Mouse (Mus musculus) heart, embryonic 13.5 days (tissue): ENCODE measurements around the gene Phc2. TPM values are rescaled to one million over a fixed set of nuclear protein-coding genes. Genes with fewer than 3 reads are reported as not detected.

Source experiments
- ATAC-seq: fragments of 200-750 bp; cut with Nextera tagmentation; 2 replicates; pipeline ENCODE4 v1.8.0; 2017; ENCODE audit warnings: moderate TSS enrichment; ENCODE audit not compliant: insufficient number of reproducible peaks, low FRiP score, low TSS enrichment; ENCODE audit errors: extremely low read depth
- H3K27ac ChIP-seq: fragments of 300-500 bp; sonication (generic); replicated peaks from 2 replicates; pipeline ENCODE4 v1.5.1; 2015; ENCODE audit warnings: moderate library complexity, mild to moderate bottlenecking, inconsistent platforms
- H3K27me3 ChIP-seq: fragments of 300-500 bp; sonication (generic); replicated peaks from 2 replicates; pipeline ENCODE4 v1.6.1; 2015; ENCODE audit warnings: mild to moderate bottlenecking, inconsistent platforms
- H3K36me3 ChIP-seq: fragments of 300-500 bp; sonication (generic); 2 replicates; pipeline ENCODE4 v1.6.1; 2015; ENCODE audit warnings: mild to moderate bottlenecking, inconsistent platforms
- H3K4me1 ChIP-seq: fragments of 300-500 bp; sonication (generic); 2 replicates; pipeline ENCODE4 v1.6.1; 2015; ENCODE audit warnings: inconsistent platforms
- H3K4me2 ChIP-seq: fragments of 300-500 bp; sonication (generic); 2 replicates; pipeline ENCODE4 v1.6.1; 2015; ENCODE audit warnings: inconsistent platforms, mild to moderate bottlenecking, moderate library complexity
- H3K4me3 ChIP-seq: fragments of 300-500 bp; sonication (generic); 2 replicates; pipeline ENCODE4 v1.5.1; 2015; ENCODE audit warnings: moderate library complexity, mild to moderate bottlenecking, inconsistent platforms
- H3K9ac ChIP-seq: fragments of 300-500 bp; sonication (generic); 2 replicates; pipeline ENCODE4 v1.6.1; 2015; ENCODE audit warnings: inconsistent platforms, mild to moderate bottlenecking, moderate library complexity
- H3K9me3 ChIP-seq: fragments of 300-500 bp; sonication (generic); 2 replicates; pipeline ENCODE4 v1.6.1; 2016; ENCODE audit warnings: inconsistent platforms
- WGBS: fragments of 180-500 bp; shearing (Covaris S2); methylation state at CpG from one replicate; pipeline ENCODE4 v1.1.7; 2015; ENCODE audit warnings: mixed read lengths; 5-methylcytosine and 5-hydroxymethylcytosine counted together
- polyA plus RNA-seq: library from polyadenylated mRNA; unstranded; fragments of >200 nt; fragmentation: Nextera tagmentation; extraction: Ambion mirVana; gene quantifications from 2 replicates; pipeline ENCODE4 v1.2.1, GENCODE M21; 2015

Gene Phc2
- polyA plus RNA-seq, 1 experiment from 2014 or later = 9.9 TPM

DNA sequence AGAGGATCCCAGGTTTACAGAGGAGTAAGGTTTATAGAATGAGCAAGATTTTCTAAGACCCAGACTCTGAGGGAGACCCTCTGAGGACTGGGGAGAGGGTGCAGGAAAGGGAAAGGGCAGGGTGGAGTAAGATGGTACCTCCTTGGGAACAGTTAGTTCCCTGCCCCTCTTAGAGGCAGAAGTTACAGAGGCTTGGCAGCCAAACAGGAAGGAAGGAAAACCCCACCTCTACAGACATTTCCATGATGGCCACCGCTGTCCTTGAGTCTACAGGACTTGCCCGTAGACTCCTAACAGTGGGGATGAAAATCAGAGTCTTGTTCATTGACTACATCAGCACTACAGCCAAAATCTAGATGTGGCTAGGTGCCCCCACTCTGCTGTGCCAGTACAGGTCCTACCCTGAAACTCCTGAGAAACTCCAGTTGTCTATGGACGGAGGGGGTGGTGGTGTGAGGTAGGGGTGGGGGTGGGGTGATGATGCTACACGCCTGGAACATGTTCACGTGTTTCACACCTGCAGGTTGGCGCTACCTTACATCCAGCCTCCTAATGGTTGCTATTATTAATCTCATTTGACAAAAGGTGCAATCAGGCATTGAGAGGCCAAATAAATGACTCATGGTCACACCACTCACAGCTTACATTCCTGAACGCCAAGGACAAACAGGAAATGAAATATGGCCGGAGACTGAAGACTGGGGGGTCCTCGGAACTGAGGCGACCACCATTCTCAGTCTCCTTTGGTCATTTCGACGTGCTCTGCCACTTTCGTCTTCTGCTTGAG is 115.3 kb downstream of the Phc2 start:
- ATAC-seq = no peak
- no peak overlapping the region for H3K9ac ChIP-seq
- H3K4me1 ChIP-seq = peaks cover 25% of the 10 kb centered on the region
- H3K27me3 ChIP-seq = no peaks in the 10 kb centered on the region
- no peaks in the 10 kb centered on the region for H3K9me3 ChIP-seq
- H3K27ac ChIP-seq = no peak overlapping the region
- no peak overlapping the region for H3K4me2 ChIP-seq
- H3K4me3 ChIP-seq = no peak overlapping the region
- 70% methylated on average over 13 of the region's 13 CpGs for WGBS
- peaks cover 29% of the 10 kb centered on the region for H3K36me3 ChIP-seq

DNA sequence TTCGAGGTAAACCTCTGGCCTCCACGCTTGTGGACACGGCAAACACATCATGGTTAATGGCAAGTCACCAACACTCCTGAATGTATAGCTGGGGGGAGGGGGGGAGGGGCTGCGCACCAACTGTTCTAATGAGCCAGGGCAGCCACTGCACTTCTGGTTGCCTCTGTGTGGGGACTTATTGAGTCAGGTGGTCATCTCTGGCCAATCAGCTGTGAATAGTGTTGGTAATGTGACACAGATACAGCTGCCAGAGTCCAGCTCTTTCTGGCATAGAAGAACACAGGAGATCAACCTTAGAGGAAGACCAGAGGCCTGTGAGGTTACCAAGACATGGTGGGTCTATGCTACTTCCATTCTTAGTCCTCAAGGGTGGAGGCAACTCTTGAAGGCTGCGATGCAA is 116.2 kb downstream of the Phc2 start:
- no peak for ATAC-seq
- H3K27me3 ChIP-seq = no peaks in the 10 kb centered on the region
- H3K4me1 ChIP-seq = peaks cover 25% of the 10 kb centered on the region
- H3K9me3 ChIP-seq = no peaks in the 10 kb centered on the region
- H3K4me3 ChIP-seq = no peak overlapping the region
- H3K4me2 ChIP-seq = no peak overlapping the region
- no peak overlapping the region for H3K9ac ChIP-seq
- 77% methylated on average over 5 of the region's 5 CpGs for WGBS
- peaks cover 39% of the 10 kb centered on the region for H3K36me3 ChIP-seq
- H3K27ac ChIP-seq = no peak overlapping the region

DNA sequence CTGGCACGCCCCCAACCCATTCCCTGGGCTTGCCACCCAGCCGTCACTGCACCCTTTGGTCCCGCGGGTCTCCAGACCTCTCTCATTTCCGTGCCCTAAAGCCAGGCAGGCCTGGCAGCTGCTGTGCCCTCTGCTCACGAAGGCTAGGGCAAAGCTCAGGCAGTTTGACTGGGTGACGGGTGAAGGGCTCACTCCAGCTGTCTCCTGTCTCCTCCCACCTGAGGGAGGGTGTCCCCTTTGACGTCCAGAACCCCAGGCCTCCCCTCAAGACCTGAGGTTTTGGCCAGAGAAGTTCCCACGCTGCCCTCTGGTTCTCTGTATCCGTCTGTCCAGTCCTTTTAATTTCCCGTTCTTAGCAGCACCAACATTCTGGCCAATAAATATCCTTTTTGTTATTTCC is 119.3 kb downstream of the Phc2 start:
- Histone ChIP-seq H3K27ac (no peak overlapping the region), H3K4me3 (no peak overlapping the region), H3K9ac (no peak overlapping the region), H3K4me1 (peaks cover 22% of the 10 kb centered on the region), H3K36me3 (peaks cover 70% of the 10 kb centered on the region), H3K4me2 (no peak overlapping the region), H3K9me3 (no peaks in the 10 kb centered on the region), H3K27me3 (no peaks in the 10 kb centered on the region)
- no peak for ATAC-seq
- 82% methylated on average over 11 of the region's 11 CpGs for WGBS

DNA sequence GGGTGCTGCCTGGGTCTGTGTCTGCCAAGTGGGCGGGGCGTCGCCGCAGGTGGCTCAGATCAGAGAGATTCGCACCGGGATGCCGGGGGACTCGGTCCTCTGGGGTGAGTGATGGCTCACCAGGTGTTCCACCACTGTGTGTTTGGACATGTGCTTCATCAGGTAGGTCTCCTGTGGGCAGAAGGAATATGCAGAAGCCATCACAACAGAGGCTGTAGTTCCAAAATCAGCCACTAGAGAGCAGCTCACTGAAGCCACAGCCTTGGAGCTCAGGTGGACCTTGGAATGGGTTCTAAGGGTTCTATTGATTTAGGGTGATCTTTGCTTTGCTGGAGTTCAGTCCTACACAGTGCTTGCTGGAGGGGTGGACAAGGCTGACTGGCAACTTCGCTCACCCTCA is 120.0 kb downstream of the Phc2 start:
- Histone ChIP-seq H3K4me1 (peaks cover 15% of the 10 kb centered on the region), H3K27me3 (no peaks in the 10 kb centered on the region), H3K9ac (no peak overlapping the region), H3K36me3 (peaks cover 76% of the 10 kb centered on the region), H3K4me3 (no peak overlapping the region), H3K27ac (no peak overlapping the region), H3K4me2 (no peak overlapping the region), H3K9me3 (no peaks in the 10 kb centered on the region)
- WGBS = 91% methylated on average over 9 of the region's 9 CpGs
- ATAC-seq = no peak

DNA sequence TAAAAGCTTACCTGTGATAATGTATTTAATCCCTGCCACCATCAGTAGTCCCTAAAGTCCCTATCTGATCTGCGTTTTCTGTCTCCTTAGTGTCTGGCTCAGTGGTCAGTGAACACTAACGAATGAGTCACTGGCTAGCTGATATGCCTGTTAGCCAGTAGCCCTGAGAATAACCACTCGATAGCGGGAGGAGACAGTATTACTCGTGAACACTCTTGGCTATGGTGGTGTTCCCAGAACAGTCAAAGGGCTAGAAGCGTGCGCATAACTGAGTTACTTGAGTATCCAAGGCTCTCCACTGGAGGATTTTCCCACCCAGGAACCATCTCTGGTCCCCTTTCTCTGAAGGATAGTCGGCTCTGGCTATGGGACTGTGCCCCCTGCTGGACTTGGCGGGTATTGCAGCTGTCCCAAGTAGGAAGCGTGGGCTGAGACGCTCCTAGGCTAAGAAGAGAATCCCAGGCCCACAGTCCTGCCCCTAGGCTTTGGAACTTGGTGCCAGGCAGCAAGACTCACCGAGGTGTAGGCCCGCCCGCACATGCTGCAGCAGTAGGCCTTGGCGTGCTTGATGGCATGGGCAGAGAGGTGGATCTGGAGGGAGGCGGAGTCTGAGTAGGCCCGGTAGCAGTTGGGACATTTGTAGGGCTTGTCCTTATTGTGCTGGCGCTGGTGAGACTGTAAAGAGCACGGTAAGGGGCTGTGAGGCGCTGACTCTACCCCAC is 122.2 kb downstream of the Phc2 start:
- Histone ChIP-seq H3K4me2 (no peak overlapping the region), H3K9ac (no peak overlapping the region), H3K27me3 (no peaks in the 10 kb centered on the region), H3K36me3 (peaks cover 99% of the 10 kb centered on the region), H3K4me1 (no peaks in the 10 kb centered on the region), H3K27ac (no peak overlapping the region), H3K4me3 (no peak overlapping the region), H3K9me3 (no peaks in the 10 kb centered on the region)
- ATAC-seq = no peak
- 44% methylated on average over 20 of the region's 20 CpGs for WGBS

DNA sequence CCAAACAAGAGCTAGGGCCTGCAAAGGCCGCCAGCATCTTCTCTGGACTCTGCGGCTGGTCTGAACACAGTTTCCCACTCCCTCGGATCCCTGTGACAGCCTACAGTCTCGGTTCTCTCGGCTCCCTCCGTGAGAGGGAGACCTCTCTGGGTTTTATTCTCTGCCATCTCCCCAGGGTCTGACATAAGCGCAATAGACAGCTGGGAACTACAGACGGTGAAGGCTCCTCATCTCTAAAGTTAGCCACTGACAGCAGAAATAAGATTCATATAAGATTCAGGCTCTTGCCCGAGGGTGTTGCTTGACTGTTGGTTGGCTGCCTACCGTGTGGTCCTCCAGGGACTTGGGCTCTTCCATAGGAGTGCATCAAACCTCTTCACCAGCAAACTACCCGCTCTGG is 123.1 kb downstream of the Phc2 start:
- ATAC-seq = no peak
- H3K4me3 ChIP-seq = no peak overlapping the region
- H3K36me3 ChIP-seq = peaks cover 100% of the 10 kb centered on the region
- H3K4me1 ChIP-seq = 0 out of 2 replicates have a peak, but pooled peaks cover 9% of the 10 kb centered on the region
- H3K9ac ChIP-seq = no peak overlapping the region
- no peaks in the 10 kb centered on the region for H3K27me3 ChIP-seq
- H3K9me3 ChIP-seq = no peaks in the 10 kb centered on the region
- H3K4me2 ChIP-seq = no peak overlapping the region
- no peak overlapping the region for H3K27ac ChIP-seq
- 83% methylated on average over 11 of the region's 11 CpGs for WGBS

DNA sequence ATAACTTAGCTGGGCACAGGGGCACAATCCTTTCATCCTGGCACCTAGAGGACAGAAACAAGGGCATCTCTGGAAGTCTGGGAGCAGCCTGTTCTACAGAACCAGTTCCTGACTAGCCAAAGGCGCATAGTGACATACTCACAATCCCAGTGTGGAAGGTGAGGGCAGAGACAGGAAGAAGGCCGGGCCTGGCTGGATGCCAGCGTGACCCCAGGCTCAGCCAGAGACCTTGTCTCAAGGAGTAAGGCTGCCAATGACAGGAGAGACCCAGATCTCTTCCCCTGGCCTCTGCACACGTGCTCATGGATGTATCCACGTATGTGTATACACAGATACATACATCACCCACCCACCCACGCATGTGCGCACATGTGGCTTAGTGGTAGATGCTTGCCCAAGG is 127.5 kb downstream of the Phc2 start:
- ATAC-seq = no peak
- H3K27me3 ChIP-seq = no peaks in the 10 kb centered on the region
- peaks cover 98% of the 10 kb centered on the region for H3K36me3 ChIP-seq
- H3K4me3 ChIP-seq = no peak overlapping the region
- H3K4me1 ChIP-seq = peaks cover 16% of the 10 kb centered on the region; the same call in 1 of the 2 replicates
- no peaks in the 10 kb centered on the region for H3K9me3 ChIP-seq
- WGBS = 74% methylated on average over 7 of the region's 7 CpGs
- H3K4me2 ChIP-seq = no peak overlapping the region
- H3K9ac ChIP-seq = no peak overlapping the region
- H3K27ac ChIP-seq = no peak overlapping the region

DNA sequence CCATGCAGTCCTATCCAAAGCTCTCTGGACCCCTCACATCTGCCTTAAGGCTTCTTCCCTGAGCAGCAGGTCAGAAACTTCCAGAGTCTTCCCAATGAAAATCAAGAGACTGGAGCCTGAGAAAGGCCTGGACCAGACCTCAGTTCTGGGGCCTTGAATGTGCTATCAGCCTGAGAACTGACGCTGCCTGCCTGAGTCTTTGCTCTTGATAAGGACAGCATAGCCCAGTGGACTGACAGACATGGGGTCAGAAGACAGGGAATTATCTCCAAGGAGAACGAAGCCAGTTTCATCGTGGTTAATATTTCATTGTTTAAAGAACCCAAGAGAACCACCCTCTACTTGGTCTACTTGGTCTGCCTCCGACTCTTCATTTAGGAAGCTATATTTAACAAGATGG is 128.1 kb downstream of the Phc2 start:
- no peak overlapping the region for H3K27ac ChIP-seq
- peaks cover 16% of the 10 kb centered on the region; the same call in 1 of the 2 replicates for H3K4me1 ChIP-seq
- no peak for ATAC-seq
- H3K27me3 ChIP-seq = no peaks in the 10 kb centered on the region
- H3K9me3 ChIP-seq = no peaks in the 10 kb centered on the region
- H3K9ac ChIP-seq = no peak overlapping the region
- H3K4me3 ChIP-seq = no peak overlapping the region
- no peak overlapping the region for H3K4me2 ChIP-seq
- WGBS = 31% methylated on average over 4 of the region's 4 CpGs
- peaks cover 98% of the 10 kb centered on the region for H3K36me3 ChIP-seq

DNA sequence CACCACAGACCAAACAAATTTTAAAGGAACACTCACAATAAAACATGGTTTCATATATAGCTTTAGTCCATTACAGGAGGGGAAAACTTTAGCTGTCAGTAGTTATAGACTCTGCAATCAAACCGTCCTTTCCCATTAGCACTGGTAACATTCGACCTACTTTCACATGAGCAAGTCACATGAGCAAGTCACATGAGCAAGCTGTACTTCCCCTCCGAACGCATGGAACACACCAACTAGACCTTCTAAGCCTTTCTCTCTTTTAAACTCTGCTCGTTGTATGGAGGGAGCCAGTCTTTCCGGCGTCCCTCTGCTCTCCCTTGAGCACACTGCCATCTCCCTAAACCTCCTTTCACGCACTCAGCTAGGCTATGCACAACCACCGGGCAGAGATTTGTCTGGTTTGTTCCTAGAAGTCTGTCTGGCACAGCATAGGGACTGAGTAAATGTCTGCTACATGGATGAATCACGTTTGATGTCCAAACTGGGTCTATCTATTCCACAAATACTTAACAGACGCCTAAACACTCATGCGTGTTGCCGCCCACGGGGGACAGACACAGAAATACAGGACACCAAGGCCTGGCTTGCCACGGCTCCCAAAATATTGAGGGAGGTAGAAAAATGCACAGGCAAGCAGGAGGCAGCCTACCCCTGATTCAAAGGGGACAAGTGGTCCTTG is 130.6 kb downstream of the Phc2 start:
- WGBS = 87% methylated on average over 15 of the region's 15 CpGs
- no peak overlapping the region for H3K9ac ChIP-seq
- no peak for ATAC-seq
- no peak overlapping the region for H3K4me3 ChIP-seq
- H3K27ac ChIP-seq = no peak overlapping the region
- no peak overlapping the region for H3K4me2 ChIP-seq
- peaks cover 93% of the 10 kb centered on the region for H3K36me3 ChIP-seq
- peaks cover 16% of the 10 kb centered on the region; the same call in 1 of the 2 replicates for H3K4me1 ChIP-seq
- H3K9me3 ChIP-seq = no peaks in the 10 kb centered on the region
- H3K27me3 ChIP-seq = no peaks in the 10 kb centered on the region

DNA sequence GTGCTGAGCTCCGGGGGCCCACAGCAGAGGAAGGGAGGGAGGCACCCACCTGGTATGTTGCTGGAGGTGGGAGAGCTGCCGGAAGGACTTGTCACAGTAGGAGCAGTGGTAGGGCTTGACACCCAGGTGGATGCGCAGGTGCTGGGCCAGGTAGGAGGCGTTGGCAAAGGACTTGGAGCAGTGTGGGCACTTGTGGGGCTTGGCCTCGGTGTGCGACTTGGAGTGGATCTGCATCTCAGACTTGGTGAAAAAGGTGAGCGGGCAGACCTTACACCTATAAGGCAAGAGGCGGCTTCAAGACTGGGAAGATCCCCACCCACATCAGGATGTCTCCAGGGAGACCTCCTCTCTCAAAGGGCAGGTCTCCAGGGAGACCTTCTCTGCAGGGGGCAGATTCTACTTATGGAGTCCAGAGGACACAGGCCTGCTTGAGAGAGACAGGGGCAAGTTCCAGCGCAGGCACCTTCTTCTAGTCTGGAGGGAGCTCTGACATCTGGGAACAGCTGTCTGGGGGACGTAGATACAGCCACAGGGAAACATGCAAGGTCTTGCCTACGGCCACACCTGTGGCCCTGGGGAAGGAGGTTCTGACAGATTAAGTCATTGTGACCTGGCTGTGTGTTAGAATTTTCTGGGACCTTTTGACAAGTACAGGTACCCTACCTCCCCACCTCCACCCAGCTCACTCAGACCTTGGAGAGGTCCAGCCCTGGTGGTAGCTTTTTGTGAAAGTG is 131.6 kb downstream of the Phc2 start:
- Histone ChIP-seq H3K9ac (no peak overlapping the region), H3K27me3 (no peaks in the 10 kb centered on the region), H3K4me3 (no peak overlapping the region), H3K36me3 (peaks cover 90% of the 10 kb centered on the region), H3K4me2 (no peak overlapping the region), H3K9me3 (no peaks in the 10 kb centered on the region), H3K27ac (no peak overlapping the region), H3K4me1 (peaks cover 16% of the 10 kb centered on the region; the same call in 1 of the 2 replicates)
- 86% methylated on average over 11 of the region's 11 CpGs for WGBS
- no peak for ATAC-seq
